Comparison of ENCODE assay signal across 16 mouse cellular contexts in the genomic region with DNA sequence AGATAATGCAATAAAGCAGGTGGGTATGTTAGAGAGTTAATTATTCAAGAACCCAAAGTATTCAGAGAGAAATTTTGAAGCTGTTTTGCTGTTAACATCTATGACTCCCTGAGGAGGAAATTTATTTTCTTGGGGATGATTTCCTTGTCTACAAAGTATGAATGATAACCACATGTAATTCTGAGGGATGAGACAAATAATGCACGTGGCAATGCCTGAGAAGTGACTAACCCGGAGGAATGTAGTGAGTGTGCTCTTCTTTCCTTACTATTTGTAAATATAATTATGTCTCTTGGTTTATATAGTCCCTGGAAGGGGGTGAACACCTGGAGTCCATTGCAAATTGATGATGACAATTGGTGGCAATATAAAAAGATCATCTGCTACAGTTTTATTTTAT.
"Had no signal": no experiment of that assay in that cellular context is flagged by ENCODE, and none has a peak within 500 bp of the region (broad histone marks: within the 10 kb centered on the region; RNA-seq: fewer than 3 reads in every experiment).

No protein-coding gene starts in this region.

- H3K4me3 ChIP-seq: neural tube, embryonic 13.5 days; neural tube, embryonic 15.5 days; stomach, embryonic 15.5 days had no signal

- H3K4me2 ChIP-seq: neural tube, embryonic 13.5 days; neural tube, embryonic 15.5 days; stomach, embryonic 15.5 days had no signal

- DNase-seq: retina, postnatal 1 day; right cerebral cortex, adult 18-20 months; right cerebral cortex, postnatal 14 days; right cerebral cortex, postnatal 25 days; right cerebral cortex, postnatal 4 days; spleen, adult 18-20 months; thymus, adult 18-20 months; thymus, adult 2 months; thymus, postnatal 14 days; thymus, postnatal 25 days; thymus, postnatal 36 days; thymus, postnatal 4 days had no signal

- H3K36me3 ChIP-seq: neural tube, embryonic 13.5 days; neural tube, embryonic 15.5 days; stomach, embryonic 15.5 days had no signal

- H3K27ac ChIP-seq: neural tube, embryonic 13.5 days; neural tube, embryonic 15.5 days; stomach, embryonic 15.5 days; stomach, postnatal 0 days had no signal

- H3K9ac ChIP-seq: neural tube, embryonic 13.5 days; neural tube, embryonic 15.5 days; stomach, embryonic 15.5 days had no signal

- H3K27me3 ChIP-seq: neural tube, embryonic 13.5 days; neural tube, embryonic 15.5 days; stomach, embryonic 15.5 days had no signal

- H3K4me1 ChIP-seq: neural tube, embryonic 13.5 days; neural tube, embryonic 15.5 days; stomach, embryonic 15.5 days had no signal

- H3K9me3 ChIP-seq: neural tube, embryonic 13.5 days; neural tube, embryonic 15.5 days; stomach, embryonic 15.5 days had no signal
